Mouse (Mus musculus) gastrocnemius, postnatal 25 days (tissue): Measurements from ENCODE around the gene Sigmar1. TPM values are rescaled to one million over a fixed set of nuclear protein-coding genes. Genes with fewer than 3 reads are reported as not detected.
A peak's percentile ranks its signal among the peaks of the same experiment; 100 is the strongest.

ENCODE experiments used
- DNase-seq: peaks from one replicate; pipeline ENCODE4 v3.0.0; 2022
- total RNA-seq, 2 experiments: library from RNA; stranded (reverse); gene quantifications; 1 replicate in 1 of 2; 2 replicates in 1 of 2; pipeline ENCODE4 v1.2.3; 2021

The Sigmar1 gene
- total RNA-seq, 2 experiments from 2014 or later: 8.4 to 11.9 TPM

DNA sequence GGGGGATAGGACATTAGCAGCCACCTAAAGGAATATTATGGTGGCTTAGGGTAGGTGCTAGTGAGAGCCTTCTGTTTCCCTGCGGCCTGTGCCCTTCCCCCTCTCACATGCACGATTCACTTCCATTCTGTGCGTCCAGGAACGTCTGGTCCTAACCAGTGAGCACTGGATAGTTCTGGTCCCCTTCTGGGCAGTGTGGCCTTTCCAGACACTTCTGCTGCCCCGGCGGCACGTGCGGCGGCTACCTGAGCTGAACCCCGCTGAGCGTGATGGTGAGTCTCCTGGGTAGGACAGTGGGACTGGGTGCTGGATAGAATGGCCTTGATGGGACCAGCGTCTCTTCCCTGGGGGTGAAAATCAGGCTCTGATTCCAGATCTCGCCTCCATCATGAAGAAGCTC lies 1.4 kb upstream of the Sigmar1 start:
- no peak for DNase-seq

DNA sequence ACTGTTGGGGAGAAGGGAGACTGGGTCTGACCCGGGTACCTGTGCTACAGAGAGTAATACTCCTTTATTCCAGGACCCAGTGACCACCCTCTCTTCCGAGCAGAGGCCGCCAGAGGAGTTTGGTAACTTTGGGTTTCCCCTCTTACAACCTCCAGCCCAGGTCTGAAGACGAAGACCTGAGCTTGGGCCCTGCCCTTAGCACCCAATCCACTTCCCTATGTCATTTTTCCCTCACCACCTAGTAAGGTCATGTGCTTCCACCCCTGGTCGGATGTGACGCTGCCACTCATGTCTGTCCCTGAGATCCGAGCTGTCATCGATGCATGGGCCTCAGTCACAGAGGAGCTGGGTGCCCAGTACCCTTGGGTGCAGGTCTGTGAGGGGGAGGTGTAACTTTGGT lies 483 bp upstream of the Sigmar1 start:
- DNase-seq: no peak

DNA sequence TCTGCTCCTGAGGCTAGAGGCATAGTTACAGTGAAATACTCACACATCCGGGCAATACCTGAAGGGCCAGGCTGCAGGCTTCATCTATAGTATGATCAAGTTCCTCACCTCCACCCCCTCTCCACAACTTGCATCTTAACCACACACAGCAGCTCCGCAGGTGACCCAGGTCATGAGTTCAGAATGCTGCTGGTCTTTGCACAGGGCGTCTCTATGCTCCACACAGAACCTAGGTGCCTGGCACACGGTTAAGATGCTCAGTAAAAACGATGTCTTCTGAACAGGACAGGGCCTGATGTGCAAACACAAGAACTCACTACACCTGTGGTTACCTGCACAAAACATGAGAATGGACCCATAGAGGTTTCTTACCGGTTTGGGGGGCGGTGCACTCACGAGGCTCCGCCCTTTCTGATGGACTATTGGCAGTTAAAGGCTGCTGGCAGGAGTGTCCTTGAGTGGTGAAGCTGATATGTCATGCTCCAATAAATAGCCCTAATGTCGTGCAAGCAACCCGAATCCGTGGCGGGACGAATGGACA lies 1.1 kb downstream of the Sigmar1 start, which contains the start of gene Galt:
Galt (plus strand) TSS at position 432 of the 541 bp plus-strand sequence.
- no peak for DNase-seq

DNA sequence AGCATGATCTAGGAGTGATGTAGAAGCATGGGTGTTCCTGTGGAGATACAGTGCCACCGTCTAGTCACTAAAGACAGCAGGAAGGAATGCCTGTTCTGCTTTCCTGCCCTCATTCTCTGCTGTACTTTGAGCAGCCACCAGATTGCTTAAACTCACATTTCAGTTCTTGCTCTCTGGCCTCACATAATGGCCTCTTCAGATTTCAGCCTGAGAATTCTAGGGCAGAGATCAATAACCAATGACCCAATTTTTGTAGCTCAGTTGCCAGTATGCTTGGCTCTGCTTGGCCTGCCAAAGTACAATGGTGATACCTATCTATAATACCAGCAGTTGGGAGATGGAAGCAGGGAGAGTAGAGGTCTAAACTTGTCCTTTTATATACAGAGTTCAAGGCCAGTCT lies 10.9 kb downstream of the Sigmar1 start:
- no peak for DNase-seq

DNA sequence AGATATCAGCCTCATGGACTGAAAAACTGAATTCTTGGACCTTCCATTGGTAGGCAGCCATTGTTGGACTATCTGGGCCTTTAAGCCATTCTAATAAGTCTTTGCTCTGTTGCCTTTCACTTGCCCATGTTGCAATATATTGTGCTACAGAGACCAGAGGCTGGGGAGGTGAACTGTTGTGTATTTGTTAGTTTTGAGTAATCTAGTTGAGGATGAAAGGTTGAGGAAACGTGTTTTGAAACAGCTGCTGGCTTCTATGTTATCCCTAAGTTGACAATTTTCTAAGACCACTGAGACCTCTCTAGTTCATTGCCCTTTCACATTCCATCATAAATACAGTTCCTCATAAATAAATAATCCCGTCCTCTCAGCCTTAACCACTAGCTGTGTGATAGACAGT lies 11.8 kb downstream of the Sigmar1 start:
- DNase-seq: no peak

DNA sequence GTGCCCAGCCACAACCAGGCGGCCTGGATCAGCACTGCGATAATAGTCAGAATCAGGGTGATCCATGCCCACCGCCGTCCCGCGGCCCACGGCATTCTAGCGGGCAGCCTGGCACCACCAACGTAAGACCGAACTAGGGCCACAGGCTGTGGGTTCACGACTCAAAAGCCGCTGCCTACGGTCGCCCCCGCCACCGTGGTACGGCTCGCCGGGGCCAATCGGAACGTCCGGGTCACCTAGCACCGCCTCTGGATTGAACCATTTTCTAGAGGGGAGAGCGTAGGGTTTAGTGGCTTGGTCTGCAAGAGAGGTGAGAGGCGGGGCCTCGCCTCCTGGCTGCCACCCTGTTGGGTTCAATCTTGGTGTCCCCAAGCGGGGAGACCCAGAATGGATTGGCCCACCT lies 14.8 kb downstream of the Sigmar1 start:
- DNase-seq: peak; percentile 93

DNA sequence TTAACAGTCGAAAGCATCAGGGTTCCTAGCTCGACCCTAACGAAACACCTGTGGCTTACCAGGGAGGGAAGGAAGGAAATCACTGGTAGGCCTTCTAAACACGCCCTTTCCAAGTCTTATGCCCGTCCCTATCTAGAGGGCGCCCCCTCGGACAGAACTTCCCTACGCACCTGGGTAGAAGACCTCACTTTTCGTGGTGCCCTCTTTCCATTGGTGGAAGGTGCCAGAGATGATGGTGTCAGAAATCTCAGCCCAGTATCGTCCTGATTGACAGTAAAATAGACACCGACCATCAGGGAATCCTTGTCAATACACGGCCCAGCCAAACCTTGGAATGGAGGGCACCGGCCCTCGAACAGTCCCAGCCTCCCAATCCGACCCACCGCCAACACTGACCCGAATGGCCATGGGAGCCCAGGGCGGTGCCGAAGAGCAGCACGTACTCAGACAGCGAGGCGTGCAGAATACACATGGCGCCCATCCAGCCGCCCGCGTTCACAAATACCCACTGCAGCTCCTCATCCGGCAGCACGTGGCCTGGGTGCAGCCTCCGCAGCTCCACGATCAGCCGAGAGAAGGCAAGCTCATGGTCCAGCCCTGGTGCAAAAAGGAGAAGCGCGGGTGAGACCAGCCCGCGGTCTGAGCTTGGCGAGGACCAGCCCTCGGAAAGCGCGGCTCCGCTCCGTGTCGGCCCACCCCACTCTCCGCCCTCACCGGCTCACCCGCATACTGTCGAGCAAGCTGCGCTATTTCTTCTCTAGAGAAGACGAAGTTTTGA lies 15.4 kb downstream of the Sigmar1 start:
- no peak for DNase-seq

DNA sequence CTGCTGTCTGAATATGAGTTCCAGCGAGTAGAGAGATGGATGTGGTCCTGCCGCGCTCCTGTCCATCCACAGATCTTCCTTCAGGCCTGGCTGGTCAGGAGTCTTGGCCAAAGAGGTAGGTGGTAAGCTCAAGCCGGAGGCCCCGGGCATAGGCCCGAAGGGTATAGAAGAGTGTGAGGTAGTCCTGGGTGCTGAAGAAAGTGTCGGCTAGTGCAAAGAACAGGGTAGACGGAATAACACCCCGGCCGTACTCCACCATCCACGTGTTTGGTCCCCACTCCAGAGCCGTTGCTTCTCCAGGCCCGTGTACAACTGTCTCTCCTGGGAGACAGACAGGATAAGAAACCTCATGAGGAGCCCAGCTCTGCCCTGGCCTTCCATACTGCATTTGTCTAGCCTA lies 16.7 kb downstream of the Sigmar1 start:
- DNase-seq: no peak

DNA sequence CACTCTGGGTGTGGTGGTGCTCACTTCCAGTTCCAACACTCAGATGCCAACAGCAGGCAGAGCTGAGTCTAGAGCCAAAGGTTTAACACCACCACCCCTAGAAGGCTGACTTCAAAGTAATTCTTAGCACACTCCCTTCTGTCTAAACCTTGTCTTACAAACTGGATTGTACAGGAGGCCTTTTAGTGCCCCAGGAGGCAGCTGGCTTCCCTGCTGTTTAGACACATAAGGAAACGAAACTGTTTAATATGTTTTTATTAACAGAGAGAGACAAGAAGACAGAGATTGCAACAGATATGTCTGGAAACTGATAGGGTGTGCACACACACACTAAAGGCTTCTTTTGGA lies 17.7 kb downstream of the Sigmar1 start:
- no peak for DNase-seq

DNA sequence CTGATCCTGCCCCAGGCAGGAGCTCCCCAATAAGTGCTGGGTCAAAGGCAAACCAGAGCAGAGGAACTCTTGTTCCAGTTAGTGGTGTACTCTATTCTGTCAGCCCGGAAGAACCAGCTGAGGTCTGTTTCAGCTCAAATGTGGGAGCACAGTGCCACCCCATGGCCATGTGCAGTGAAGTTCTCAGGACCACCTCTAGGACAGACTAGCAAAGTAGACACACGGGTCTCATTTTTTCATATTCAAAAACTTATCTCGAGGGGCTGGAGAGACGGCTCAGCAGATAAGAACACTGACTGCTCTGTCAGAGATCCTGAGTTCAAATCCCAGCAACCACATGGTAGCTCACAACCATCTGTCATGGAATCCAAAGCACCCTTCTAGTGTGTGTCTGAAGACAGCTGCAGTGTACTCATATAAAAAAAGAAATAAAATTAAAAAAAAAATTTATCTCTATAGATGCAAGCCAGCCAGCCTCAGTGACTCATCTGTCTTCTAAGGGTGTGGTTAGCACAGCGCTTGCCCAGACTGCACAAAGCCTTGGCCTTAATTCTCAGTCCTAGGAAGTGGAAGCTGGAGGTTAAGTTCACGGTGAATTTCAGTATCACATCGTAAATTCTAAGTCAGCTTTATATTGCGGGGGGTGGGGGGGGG lies 18.2 kb downstream of the Sigmar1 start:
- DNase-seq: peak; percentile 62

DNA sequence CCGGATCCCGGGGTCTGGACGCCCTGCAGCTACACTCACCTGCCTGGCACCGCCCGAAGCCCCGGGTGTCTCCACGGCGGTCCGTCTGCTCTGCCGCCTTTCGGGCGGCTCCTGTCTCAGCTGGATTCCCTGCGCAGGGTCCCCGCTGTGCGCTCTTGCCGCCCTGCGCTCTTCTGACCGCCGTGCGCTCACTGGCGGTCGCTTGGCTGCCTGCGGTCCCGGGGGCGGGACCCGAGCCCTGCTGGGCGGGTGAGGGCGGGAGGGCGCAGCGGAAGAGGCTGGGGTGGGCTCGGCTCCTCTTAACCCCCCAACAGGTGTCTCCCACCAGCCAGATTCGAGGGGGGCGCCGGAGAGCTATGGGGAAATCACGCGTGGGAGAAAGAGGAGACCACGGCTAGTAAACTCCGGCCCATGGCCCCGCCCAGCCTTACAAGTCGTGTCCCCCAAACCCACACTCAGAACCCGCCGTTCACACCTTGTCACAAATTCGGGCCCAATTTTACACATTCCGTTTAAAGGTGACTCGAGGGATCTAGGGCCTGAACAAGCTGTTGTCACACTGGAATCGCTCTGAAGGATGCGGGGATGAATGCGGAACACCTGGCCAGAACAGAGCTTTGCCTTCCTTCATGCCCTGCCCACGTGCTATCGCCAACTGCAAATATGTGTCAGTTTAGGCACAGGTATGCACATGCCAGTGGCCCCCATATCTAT lies 24.7 kb downstream of the Sigmar1 start, which contains the start of gene Arid3c:
Arid3c (minus strand) TSS at position 91 of the 714 bp plus-strand sequence.
- DNase-seq: no peak

DNA sequence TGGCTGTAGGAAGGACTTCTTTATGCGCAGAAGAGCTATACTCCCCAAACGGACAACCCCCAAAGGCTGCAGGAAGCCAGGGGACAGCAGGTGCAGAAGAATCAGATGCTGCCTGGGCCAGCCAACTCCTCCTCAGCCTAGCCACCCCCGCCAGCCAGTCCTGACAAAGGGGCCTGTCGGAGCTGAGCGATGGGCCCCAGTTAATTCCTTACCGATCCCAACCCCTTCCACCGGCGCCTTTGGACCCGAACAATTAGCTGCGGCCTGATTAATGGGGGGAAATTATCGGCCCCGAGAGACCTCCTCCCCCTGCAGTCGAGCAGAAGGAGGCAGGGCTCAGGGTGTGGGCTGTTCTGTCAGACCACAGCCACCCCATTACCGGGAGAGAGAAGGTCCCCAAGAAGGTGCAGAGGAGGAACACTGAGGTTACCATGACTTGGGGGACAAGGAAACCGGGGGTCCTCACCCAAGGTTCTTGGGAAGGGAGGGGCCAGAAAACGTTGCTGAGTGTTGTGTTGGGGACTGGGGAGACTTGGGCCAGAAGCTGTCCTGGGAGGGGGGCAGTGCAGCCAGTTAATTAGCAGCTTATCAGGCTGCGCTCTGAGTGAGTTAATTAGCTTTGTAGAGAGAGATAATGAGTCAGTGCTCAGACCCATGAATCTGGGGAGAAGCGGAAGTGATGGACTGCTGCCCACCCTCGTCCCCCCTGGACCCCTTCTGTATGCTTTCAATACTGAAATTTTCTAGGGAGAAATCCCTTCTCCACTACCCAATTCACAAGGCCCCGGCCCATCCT lies 28.9 kb downstream of the Sigmar1 start:
- no peak for DNase-seq

DNA sequence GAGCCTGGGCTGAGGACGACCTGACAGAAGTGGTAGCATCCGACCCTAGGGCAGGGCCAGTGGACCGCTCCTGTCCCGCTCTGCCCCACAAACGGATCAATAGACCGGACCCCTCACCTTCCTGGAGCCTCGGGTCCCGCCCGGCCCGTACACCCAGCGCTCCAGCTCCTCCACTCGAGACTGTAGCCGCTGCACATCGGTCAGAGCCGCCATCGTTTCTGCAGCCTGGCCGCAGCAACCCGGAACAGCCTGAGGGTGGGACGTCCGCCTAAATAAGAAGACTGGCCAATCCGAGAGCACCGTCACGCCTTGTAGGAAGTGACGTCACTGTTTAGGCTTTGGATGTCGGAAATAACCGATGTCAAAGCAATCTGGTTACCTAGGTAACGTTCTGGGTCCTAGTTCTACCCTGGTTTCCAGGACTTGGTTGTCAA lies 33.0 kb downstream of the Sigmar1 start, which contains the start of gene Dctn3:
Dctn3 (minus strand) TSS at position 253 of the 434 bp plus-strand sequence.
- peak; percentile 83 for DNase-seq

DNA sequence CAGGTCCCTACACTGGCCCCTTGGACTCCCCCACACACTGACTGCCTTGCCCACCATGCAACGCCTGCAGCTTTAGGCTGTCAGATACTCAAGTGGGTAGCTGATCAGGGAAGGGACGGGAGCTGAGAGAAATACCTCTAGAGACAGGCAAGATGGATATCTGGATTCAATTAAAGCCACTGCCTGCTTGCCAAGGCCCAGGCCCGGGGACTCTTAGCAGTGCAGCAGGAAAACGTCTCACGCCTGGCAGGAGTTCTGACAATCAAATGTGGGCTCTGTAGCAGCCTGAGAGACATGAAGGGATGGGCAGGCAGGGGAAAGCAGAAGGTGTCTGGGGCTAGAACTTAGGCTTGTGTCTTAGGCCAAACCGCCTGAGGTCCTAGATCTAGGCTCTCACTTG lies 39.1 kb downstream of the Sigmar1 start:
- no peak for DNase-seq

DNA sequence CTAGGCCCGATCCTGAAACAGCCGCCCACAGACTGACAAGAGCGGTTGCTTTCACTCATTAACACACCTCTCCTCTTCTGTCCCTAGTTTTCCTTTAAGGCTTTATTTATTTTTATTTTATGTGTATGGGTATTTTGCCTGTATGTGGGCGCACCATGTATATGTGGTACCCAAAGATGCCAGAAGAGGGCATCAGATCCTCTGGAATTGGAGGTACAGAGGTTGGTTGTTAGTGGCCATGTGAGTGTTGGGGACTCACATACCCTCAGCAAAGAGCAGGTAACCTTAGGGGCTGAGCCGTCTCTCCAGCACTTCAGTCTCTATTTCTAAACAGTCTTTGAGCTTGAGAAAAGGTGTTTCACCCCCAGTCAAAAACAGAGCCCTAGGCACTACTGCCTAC lies 40.4 kb downstream of the Sigmar1 start:
- DNase-seq: no peak

DNA sequence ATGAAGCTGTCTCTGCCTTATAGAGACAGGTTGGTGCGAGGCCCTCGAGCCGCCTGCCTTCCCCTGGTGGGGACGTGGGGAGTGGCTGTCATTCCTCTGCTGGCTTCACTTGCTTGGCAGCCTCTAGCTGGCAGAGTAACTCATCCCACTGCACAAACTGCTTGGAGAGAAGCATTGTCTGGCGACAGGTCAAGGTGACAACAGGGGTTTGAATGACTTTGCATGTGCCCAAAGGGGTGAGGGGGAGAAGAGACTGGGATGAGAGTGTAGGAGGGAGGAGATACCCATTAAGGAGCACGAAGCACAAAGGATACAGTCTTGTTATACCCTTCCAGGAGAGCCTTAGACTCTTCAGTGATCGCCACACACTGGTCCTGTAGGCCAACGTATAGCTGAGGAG lies 40.9 kb downstream of the Sigmar1 start:
- DNase-seq: no peak

DNA sequence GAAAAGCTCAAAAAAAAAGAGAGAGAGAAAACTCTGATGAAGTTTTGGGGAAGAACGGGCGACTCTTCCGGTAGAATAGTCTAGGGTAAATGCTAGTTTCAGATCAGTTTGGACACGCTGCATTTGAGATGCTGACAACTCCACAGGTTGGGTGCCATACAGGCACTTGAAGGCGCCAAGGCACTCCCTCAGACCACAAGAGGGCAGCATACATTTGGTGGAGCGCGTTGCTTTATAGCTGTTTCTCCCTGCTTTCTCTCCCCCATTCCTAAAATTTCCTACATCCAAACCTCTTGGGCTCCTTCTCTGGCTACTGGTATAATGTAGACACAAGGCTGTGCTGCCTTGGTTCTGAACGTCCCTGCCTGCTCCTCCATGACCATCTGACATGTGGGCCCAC lies 41.7 kb downstream of the Sigmar1 start:
- DNase-seq: no peak

DNA sequence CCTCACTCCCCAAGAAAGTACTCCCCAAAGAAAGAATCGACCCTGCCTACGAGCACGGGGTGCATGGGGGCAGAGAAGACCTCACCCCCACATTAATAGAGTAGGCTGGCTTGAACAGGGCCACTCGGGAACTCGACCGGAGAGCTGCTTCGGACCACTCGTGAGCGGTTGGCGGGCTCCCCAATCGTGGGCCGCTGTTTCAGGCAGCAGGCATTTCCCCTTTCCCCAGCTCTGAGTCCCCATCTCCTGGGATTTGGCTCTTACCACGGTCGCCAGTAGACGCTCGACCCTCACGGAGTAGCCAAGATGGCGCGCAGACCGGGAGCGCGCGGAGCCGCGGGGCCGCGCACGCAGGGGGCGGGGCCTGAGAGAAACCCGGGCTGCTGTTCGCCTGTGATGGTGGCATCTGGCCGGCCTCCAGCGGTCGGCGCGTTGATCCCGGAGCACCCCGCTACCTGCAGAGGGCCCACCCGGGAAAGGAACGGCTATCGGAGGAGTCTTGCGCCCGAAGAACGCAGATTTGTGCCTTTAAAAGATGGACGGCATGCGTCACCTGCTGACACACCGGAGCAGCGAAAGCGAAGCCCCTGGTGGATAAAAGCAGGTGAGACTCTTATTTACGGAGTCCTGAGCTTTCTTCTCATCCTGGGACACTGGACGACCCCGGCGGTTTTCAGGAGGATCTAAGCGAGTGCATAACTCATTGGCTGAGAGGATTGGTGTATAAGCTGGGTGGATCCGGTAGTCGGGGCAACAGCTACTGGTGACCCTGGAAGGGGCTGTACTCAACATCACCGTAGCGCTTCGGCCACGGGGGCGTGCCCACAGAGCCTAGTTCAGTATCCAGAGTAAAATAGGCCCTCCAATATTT lies 42.5 kb downstream of the Sigmar1 start, which contains the start of gene Rpp25l:
Rpp25l (minus strand) TSS at position 338 of the 871 bp plus-strand sequence.
- peak; percentile 88 for DNase-seq

DNA sequence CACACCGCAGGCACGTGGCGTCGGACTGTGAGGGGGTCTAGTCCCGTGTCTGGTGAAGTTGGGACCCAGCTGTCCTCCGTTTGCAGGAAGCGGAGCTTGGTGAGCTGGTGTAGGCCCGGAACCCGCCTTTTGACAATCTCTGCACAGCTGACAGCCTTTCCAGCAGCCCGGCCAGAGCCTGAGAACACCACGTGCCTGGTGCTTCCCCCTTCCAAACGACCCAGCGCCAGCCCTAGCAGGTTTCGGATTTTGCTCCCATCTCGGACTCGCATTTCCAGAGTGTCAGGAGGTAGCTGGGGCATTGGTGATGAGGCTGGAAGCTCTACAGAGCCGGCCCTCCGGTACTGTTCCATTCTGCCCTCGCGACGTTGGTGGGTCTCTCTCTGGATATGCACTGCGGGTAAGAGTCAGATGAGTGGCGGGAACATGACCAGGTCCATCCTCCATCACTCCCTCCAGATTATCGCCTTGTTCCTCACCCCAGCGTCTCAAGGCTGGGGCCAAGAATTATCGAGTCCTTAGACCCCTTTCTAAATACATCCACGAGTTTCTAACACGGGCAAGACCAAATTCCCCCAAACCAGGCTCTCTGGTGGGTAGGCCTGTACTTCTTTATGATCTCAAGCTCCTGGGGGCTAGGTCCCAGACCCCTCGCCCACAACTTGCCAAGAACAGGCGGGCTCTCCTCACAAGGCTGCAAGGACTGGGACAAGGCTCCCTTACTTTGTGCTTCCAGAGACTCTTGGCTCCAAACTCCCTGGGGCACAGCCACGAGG lies 43.3 kb downstream of the Sigmar1 start:
- DNase-seq: peak; percentile 51
